In genomic region chr1:135374868-135375581, GRCm38 (mm10) we compare ENCODE assay signal across 8 mouse cellular contexts. TPM values are rescaled to one million over a fixed set of nuclear protein-coding genes. Genes with fewer than 3 reads are reported as not detected.
DNase-seq lines count a peak whose midpoint lies in the region; ATAC-seq and TF ChIP-seq lines count a peak whose summit lies in the region.

TSS of gene Shisa4 (minus strand) at chr1:135375237.

- peak; percentile 84 for ATAC-seq in heart, embryonic 15.5 days (replicated peaks; ENCODE audit: insufficient number of reproducible peaks, insufficient read depth, low FRiP score, low read depth)
- peak; percentile 44; the same call in 1 of the 2 replicates for ATAC-seq in liver, embryonic 14.5 days (ENCODE audit: insufficient read depth)
- peak; percentile 91 for ATAC-seq in neural tube, embryonic 11.5 days (ENCODE audit: insufficient read depth, low FRiP score, low TSS enrichment)

- H3K27me3 ChIP-seq in C2C12 (ENCODE audit: control insufficient read depth, insufficient read depth, insufficient read length), result no peaks in the 10 kb centered on the region
- H3K27me3 ChIP-seq in forebrain, embryonic 10.5 days (ENCODE audit: poor library complexity, severe bottlenecking), result peaks cover 3% of the 10 kb centered on the region
- H3K27me3 ChIP-seq in heart, embryonic 15.5 days, result no peaks in the 10 kb centered on the region; the same call in 1 of the 2 replicates
- peaks cover 14% of the 10 kb centered on the region for H3K27me3 ChIP-seq in liver, embryonic 14.5 days (ENCODE audit: control insufficient read depth, insufficient read depth, low read length)
- H3K27me3 ChIP-seq in neural tube, embryonic 11.5 days (ENCODE audit: control insufficient read depth, insufficient read depth, low read length), result no peaks in the 10 kb centered on the region

- H3K4me2 ChIP-seq in heart, embryonic 15.5 days, result peak within 1 kb of the TSS; percentile 97
- peak within 1 kb of the TSS; percentile 66 for H3K4me2 ChIP-seq in liver, embryonic 14.5 days (ENCODE audit: low read depth)
- peak within 1 kb of the TSS; percentile 89 for H3K4me2 ChIP-seq in neural tube, embryonic 11.5 days (ENCODE audit: low read depth)

- TF ChIP-seq CTCF in C2C12 (IDR thresholded peaks at IDR 0.05; ENCODE audit: control insufficient read depth, insufficient read depth, insufficient read length), result no peak
- TF ChIP-seq CTCF in bone marrow macrophage, adult 2 months (IDR thresholded peaks at IDR 0.05; ENCODE audit: low read depth, low read length), result no peak
- no peak for TF ChIP-seq CTCF in liver, embryonic 14.5 days (IDR thresholded peaks at IDR 0.05; ENCODE audit: low read depth)

- peaks cover 3% of the 10 kb centered on the region for H3K4me1 ChIP-seq in bone marrow macrophage, adult 2 months (ENCODE audit: control insufficient read depth, insufficient read depth, low read length)
- peaks cover 39% of the 10 kb centered on the region for H3K4me1 ChIP-seq in forebrain, embryonic 10.5 days
- peaks cover 44% of the 10 kb centered on the region for H3K4me1 ChIP-seq in heart, embryonic 15.5 days (replicated peaks)
- no peaks in the 10 kb centered on the region for H3K4me1 ChIP-seq in liver, embryonic 14.5 days (replicated peaks; ENCODE audit: control insufficient read depth in 2 of 2, insufficient read depth in 2 of 2, low read length in 1 of 2)
- H3K4me1 ChIP-seq in neural tube, embryonic 11.5 days (ENCODE audit: control insufficient read depth, insufficient read depth, low read length), result peaks cover 11% of the 10 kb centered on the region

- WGBS in forebrain, embryonic 10.5 days, result 3% methylated on average over 38 of the region's 38 CpGs
- WGBS in heart, embryonic 15.5 days, result 4% methylated on average over 38 of the region's 38 CpGs
- 4% methylated on average over 27 of the region's 38 CpGs for WGBS in liver, embryonic 14.5 days (ENCODE audit: insufficient replicate concordance)
- WGBS in neural tube, embryonic 11.5 days, result 3% methylated on average over 32 of the region's 38 CpGs

- H3K9ac ChIP-seq in heart, embryonic 15.5 days, result peak within 1 kb of the TSS; percentile 72
- no peak within 1 kb of the TSS for H3K9ac ChIP-seq in liver, embryonic 14.5 days (replicated peaks)
- peak within 1 kb of the TSS; percentile 93 for H3K9ac ChIP-seq in neural tube, embryonic 11.5 days (ENCODE audit: low read length)

- no peaks in the 10 kb centered on the region for H3K36me3 ChIP-seq in C2C12 (ENCODE audit: control insufficient read depth, insufficient read depth)
- peaks cover 22% of the 10 kb centered on the region for H3K36me3 ChIP-seq in forebrain, embryonic 10.5 days (replicated peaks)
- H3K36me3 ChIP-seq in heart, embryonic 15.5 days, result no peaks in the 10 kb centered on the region
- H3K36me3 ChIP-seq in liver, embryonic 14.5 days (replicated peaks; ENCODE audit: control insufficient read depth, insufficient read depth, low read depth), result no peaks in the 10 kb centered on the region
- no peaks in the 10 kb centered on the region for H3K36me3 ChIP-seq in neural tube, embryonic 11.5 days (ENCODE audit: control insufficient read depth, insufficient read depth, low read length)

- no peak for TF ChIP-seq EP300 in liver, embryonic 14.5 days (IDR thresholded peaks at IDR 0.05; ENCODE audit: low read depth)

- H3K79me3 ChIP-seq in C2C12 (ENCODE audit: low read depth), result peaks cover 3% of the 10 kb centered on the region

- H3K27ac ChIP-seq in bone marrow macrophage, adult 2 months (ENCODE audit: insufficient read depth, low read depth, low read length), result no peak within 1 kb of the TSS
- peak within 1 kb of the TSS; percentile 98 for H3K27ac ChIP-seq in forebrain, embryonic 10.5 days
- H3K27ac ChIP-seq in heart, embryonic 15.5 days, result peak within 1 kb of the TSS; percentile 53
- H3K27ac ChIP-seq in liver, embryonic 14.5 days, result no peak within 1 kb of the TSS
- peak within 1 kb of the TSS; percentile 77 for H3K27ac ChIP-seq in neural tube, embryonic 11.5 days (ENCODE audit: low read depth, low read length)

- H3K79me2 ChIP-seq in C2C12 (ENCODE audit: control insufficient read depth, insufficient read depth), result peaks cover 19% of the 10 kb centered on the region

- peak within 1 kb of the TSS; percentile 52 for H3K4me3 ChIP-seq in C2C12 (ENCODE audit: insufficient read depth, poor library complexity, severe bottlenecking)
- H3K4me3 ChIP-seq in bone marrow macrophage, adult 2 months (ENCODE audit: insufficient read depth, low read length), result peak within 1 kb of the TSS; percentile 52
- H3K4me3 ChIP-seq in forebrain, embryonic 10.5 days, result peak within 1 kb of the TSS; percentile 82
- peak within 1 kb of the TSS; percentile 61 for H3K4me3 ChIP-seq in heart, embryonic 15.5 days
- peak within 1 kb of the TSS; percentile 21 to 45 for H3K4me3 ChIP-seq in liver, embryonic 14.5 days (ENCODE audit: insufficient read depth in 1 of 2, low read depth in 2 of 2, low read length in 2 of 2)
- H3K4me3 ChIP-seq in neural tube, embryonic 11.5 days (ENCODE audit: low read depth, low read length), result peak within 1 kb of the TSS; percentile 75

- peak within 1 kb of the TSS; percentile 72 for H3ac ChIP-seq in C2C12 (ENCODE audit: control insufficient read depth, insufficient read length, low read depth)

- no peak for TF ChIP-seq POLR2A in bone marrow macrophage, adult 2 months (IDR thresholded peaks at IDR 0.05; ENCODE audit: borderline replicate concordance, low read depth, low read length)

- DNase-seq in forebrain, embryonic 10.5 days (ENCODE audit: extremely low spot score, low spot score), result peak; percentile 82
- peak; percentile 86 for DNase-seq in kidney, postnatal 14 days
- no peak for DNase-seq in liver, embryonic 14.5 days (ENCODE audit: low read depth in 3 of 3, low spot score in 3 of 3)
- peak; percentile 87 for DNase-seq in neural tube, embryonic 11.5 days (ENCODE audit: low spot score)
- DNase-seq in urinary bladder, postnatal 4 days (ENCODE audit: low spot score in 2 of 2), result peak; percentile 75 to 77

- no peaks in the 10 kb centered on the region for H3K9me3 ChIP-seq in forebrain, embryonic 10.5 days
- H3K9me3 ChIP-seq in heart, embryonic 15.5 days (replicated peaks), result no peaks in the 10 kb centered on the region
- H3K9me3 ChIP-seq in liver, embryonic 14.5 days (ENCODE audit: control insufficient read depth, low read length), result no peaks in the 10 kb centered on the region
- H3K9me3 ChIP-seq in neural tube, embryonic 11.5 days (ENCODE audit: control insufficient read depth, low read length), result no peaks in the 10 kb centered on the region

TF ChIP-seq in C2C12, 6 proteins besides CTCF, POLR2A, EP300 and RAD21:
- TF ChIP-seq MYOD1 (IDR thresholded peaks at IDR 0.05; ENCODE audit: control insufficient read depth, insufficient read length, low read depth) (peak; percentile 75), FOSL1 (IDR thresholded peaks at IDR 0.05; ENCODE audit: insufficient read depth, low read length, poor library complexity, severe bottlenecking) (no peak)

RNA-seq across cellular contexts. Expression of gene Shisa4, which starts in this region (rescaled TPM):
- 33.2 TPM for polyA plus RNA-seq in C2C12 (2012; fragmentation: generic; extraction: Trizol)
- not detected in 2 replicates for polyA plus RNA-seq in bone marrow macrophage, adult 2 months (2012; ENCODE audit: insufficient read depth, insufficient read length, missing spikeins)
- polyA plus RNA-seq in forebrain, embryonic 10.5 days (2016; fragmentation: Nextera tagmentation; extraction: Ambion mirVana), result 60.5 and 62.4 TPM in 2 replicates
- polyA plus RNA-seq in heart, embryonic 15.5 days (2015; fragmentation: Nextera tagmentation; extraction: Ambion mirVana), result 26.0 and 33.0 TPM in 2 replicates
- 0.64 and 0.84 TPM in 2 replicates for polyA plus RNA-seq in liver, embryonic 14.5 days (2012; rRNA removed)
- polyA plus RNA-seq in liver, embryonic 14.5 days (2014; fragmentation: Nextera tagmentation; extraction: Ambion mirVana), result 0.41 and 0.56 TPM in 2 replicates
- 40.4 and 41.4 TPM in 2 replicates for polyA plus RNA-seq in neural tube, embryonic 11.5 days (2014; fragmentation: Nextera tagmentation; extraction: Ambion mirVana)

Comparison
In these comparisons a context has a peak if more than half of its experiments do, and no peak if none do; other contexts are left out.
1. RNA of gene Shisa4 (polyA plus RNA-seq): 60.5 to 62.4 TPM in forebrain, embryonic 10.5 days, 40.4 to 41.4 TPM in neural tube, embryonic 11.5 days, 33.2 TPM in C2C12 (single experiment) and 26.0 to 33.0 TPM in heart, embryonic 15.5 days; 0.41 to 0.84 TPM in liver, embryonic 14.5 days and not detected in bone marrow macrophage, adult 2 months; every median in the first group is over 10 times any median in the second.
2. Peak in ATAC-seq, H3K4me3 ChIP-seq and H3K4me2 ChIP-seq in liver, embryonic 14.5 days; RNA of the gene not detected or under 1 TPM.
3. H3K27ac ChIP-seq: peak in forebrain, embryonic 10.5 days (single experiment), heart, embryonic 15.5 days (single experiment) and neural tube, embryonic 11.5 days (single experiment); none in bone marrow macrophage, adult 2 months (single experiment) and liver, embryonic 14.5 days (single experiment).
4. DNase-seq: peak in forebrain, embryonic 10.5 days (single experiment), kidney, postnatal 14 days (single experiment), neural tube, embryonic 11.5 days (single experiment) and urinary bladder, postnatal 4 days (2 of 2); none in liver, embryonic 14.5 days (0 of 3).
5. Peak in every context shown above with its lines, with median percentiles within 50 percentile points of each other: H3K4me3 ChIP-seq, ATAC-seq and H3K4me2 ChIP-seq.